Mouse (Mus musculus) spleen, adult 18-20 months (tissue): ENCODE data around the gene Plxna1.

ENCODE experiments used
- DNase-seq, 2 experiments: peaks; one replicate each; pipeline ENCODE4 v3.0.0; 2022; ENCODE audit warnings: mixed read lengths in 2 of 2

Plxna1 gene

DNA sequence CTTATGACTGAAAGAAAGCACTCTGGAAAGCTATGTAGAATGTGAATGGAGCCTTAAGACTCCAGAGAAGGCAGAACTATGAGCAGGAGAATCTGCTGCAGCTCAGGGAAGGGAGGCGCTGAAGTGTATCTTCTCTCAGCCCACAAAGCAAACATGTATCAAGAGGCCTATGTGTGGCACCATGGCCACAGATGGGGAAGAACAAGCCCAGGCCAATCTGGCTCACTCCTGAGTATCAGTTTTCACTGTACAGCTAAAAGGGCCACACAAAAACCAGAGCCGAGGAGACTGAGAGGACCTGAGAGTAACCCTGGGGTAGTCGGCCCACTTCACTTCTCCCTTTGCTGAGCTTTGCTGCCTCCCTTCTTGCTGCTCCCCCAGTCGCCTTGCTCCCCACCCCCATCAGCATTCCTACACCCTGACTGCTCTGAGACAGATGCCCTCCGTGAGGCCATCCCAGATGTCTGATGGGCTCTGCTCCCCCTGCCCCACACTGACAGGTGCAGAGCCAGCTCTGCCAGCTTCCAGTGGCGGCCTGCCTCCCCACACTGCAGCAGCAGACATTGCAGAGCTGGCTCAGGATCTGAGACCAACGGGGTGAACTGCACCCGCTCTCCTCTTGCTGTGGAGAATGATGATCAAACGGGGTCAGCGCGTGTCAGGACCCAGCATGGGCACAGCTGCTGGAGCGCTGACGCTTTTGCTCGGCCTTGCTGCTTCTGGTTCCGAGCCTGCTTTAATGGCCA lies 34.5 kb downstream of the Plxna1 start:
- DNase-seq, result no peak

- DNase-seq, result no peak
These were observed 37.6 kb downstream of the Plxna1 start for GRCm38 (mm10) chr6:89324842-89325241.

- DNase-seq, result no peak
These were observed 47.2 kb downstream of the Plxna1 start for GRCm38 (mm10) chr6:89315263-89315662.

DNA sequence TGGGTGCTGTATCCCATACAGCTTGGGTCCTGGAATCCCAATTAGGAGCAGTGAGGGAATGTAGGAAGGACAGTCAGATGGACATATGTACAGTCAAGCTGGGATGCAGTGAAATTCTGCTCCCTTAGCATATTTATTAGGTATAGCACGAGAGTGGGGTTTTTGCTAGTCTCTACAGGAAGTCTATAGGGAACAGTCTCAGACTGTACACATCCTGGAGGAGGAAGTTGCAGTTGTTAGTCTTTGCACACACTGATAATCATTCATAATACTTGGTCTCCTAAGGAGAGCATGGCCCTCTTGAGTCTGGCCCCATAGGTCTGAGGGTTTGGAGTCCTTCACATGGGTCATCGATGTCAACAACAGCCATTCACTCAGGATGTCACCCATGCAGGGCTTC lies 50.9 kb downstream of the Plxna1 start:
- DNase-seq, result no peak

DNA sequence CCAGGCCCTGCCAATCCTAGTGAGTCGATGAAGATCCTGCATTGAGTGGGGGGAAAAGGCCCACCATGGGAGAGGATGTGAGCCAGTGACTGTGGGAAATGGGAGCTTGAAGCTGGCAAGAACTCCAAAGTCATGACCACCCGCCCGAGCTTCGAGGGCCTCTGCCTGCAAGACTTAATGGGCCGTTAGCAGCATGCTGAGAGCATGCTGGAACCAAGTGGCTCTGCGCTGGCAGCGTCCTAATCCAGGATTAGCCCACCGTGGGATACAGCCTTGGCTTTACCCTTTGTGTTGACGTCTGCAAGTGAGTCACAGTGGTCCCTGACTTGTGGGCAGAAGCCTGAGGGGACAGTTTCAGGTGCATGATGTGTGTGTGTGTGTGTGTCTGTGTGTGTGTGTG lies 52.2 kb downstream of the Plxna1 start:
- no peak for DNase-seq

GRCm38 (mm10) chr6:89308213-89308973 lies 54.0 kb downstream of the Plxna1 start:
- no peak for DNase-seq

DNA sequence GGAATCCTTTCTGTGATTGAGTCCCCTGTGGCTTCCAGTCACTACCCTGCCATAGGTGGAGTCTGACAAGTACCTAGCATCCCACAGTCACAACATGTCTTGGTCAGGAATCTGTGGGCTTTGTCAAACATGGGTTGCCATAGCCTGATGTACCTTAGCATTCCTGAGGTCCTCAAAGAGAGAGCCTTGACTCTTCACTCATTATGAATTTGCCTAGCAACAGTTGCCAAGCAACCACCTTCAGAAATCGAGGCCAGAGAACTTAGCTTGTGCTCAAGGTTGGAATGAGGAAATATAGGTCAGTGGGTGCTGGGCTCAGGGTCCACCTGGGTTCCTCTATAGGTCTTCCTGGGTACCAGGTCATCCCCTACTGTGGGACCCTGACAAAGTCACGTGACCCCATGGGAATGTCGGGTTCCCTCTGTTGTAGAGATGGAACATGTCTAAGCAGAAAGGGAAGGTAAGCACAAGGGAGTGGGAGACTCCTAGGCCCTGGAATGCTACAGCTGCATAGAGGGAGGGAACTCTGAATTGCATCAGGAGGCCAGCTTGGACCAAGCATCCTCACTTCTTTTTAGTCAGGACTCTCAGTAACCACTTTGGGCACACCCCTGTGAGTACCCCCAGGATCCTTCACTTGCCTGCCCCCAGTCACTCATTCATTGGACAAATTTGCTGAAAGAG lies 57.9 kb downstream of the Plxna1 start:
- DNase-seq, result no peak

- DNase-seq, result no peak
These were observed 62.6 kb downstream of the Plxna1 start for GRCm38 (mm10) chr6:89299818-89300217.

DNA sequence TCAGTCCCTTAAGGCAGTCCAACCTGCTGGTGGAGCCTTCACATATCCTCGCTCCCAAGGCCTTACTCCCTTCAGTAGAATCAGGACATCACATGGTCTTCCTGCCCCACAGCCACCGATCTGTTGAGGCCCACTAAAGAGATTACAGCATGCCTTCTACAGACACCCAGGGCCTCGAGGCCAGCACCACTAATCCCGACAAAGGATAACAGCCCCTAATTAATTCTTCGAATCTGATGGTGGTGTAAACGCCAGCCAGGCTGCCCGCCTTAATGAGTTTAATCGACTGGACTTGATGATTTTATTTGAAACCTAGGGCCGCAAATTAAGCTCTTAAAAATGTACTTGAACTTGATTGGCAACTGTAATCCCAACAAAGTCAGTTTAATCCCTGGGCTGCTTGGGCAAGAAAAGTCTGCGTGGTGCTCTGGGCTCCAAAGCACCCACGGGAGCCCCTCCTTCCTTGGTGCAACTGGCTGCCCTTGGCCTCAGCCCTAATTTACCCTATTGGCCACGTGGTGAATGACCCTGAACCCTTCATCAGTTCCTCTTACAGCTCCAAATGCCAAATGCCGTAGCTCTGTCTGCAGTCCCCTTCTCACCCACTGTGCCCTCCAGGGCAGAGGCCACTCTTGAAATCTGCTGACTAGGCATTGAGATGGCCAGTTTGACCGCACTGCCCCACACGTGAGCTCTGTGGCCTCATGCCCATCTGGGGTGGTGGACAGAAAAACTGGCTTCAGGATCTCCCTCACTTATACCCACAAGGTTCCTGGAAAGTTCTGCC lies 65.3 kb downstream of the Plxna1 start:
- no peak for DNase-seq

DNA sequence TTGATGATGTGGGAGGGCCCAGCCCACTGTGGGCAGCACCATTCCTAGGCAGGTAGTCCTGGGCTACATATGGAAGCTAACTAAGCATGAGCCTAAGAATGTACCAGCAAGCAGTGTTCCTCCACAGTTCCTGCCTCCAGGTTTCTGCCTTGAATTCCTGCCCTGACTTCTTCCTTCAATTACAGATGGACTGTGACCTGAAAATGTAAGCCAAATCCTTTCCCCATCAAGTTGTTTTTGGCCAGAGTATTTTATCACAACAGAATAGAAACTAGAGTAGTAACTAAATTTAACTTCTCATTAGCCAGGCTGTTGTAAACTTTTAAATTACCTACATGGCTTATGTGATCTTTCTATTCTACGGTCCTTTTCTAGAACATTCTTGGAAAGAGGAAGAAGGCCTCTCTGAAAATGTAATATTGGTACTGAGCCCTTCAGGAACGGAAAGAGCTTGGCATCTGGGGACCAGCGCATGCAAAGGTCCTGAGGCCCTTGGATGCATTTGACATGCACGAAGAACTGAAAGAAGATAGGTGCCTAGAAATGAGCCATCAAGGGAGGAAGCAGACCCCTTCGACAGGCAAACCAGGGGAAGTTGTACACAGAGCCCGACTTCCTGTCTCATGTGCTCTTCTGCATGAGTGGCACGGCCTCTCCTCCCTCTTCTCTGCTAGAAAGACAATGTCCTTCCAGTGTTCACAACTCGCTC lies 66.3 kb downstream of the Plxna1 start:
- DNase-seq, result no peak

- DNase-seq, result no peak
These were observed 67.8 kb downstream of the Plxna1 start for GRCm38 (mm10) chr6:89294621-89295020.

- no peak for DNase-seq
These were observed 70.9 kb downstream of the Plxna1 start for GRCm38 (mm10) chr6:89291494-89291893.

DNA sequence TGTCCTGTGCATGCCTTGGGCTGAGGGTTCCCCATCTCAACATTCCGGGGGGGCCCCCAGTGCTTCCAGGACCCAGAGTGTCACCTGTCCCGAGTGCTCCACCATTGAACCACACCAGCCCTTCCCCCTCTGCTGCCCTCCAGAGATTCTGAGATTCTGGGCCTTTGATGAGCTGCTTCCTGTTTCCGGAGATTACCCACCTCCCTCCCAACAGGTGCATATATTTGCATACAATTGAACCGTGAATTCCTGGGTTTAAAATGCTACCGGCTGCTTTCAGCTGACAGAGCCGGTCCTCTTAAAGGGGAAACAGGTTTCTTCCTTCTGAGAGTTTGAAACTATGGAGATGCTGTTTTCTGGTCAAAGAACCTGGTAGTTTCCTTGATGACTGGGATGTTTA lies 74.3 kb downstream of the Plxna1 start:
- peak; percentile 50 to 55 for DNase-seq

- peak in 1 of 2 experiments; percentile 51 for DNase-seq
These were observed 75.6 kb downstream of the Plxna1 start for GRCm38 (mm10) chr6:89286700-89287428.

DNA sequence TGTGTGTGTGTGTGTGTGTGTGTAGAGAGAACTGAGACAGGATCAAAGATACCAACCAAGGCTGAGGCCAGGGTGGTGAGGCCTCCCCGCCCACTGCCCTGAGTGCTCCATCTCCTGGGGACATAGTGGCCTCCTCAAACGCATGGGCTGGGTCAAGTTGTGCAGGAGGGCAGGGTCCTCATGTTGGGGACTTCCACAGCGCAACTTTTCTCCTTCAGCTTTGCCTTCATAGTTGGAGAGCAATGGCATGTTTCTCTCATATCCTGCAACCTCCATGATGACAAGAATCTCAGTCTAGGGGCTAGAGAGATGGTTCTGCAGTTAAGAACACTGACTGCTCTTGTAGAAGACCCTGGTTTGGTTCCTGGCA lies 76.1 kb downstream of the Plxna1 start:
- no peak for DNase-seq

DNA sequence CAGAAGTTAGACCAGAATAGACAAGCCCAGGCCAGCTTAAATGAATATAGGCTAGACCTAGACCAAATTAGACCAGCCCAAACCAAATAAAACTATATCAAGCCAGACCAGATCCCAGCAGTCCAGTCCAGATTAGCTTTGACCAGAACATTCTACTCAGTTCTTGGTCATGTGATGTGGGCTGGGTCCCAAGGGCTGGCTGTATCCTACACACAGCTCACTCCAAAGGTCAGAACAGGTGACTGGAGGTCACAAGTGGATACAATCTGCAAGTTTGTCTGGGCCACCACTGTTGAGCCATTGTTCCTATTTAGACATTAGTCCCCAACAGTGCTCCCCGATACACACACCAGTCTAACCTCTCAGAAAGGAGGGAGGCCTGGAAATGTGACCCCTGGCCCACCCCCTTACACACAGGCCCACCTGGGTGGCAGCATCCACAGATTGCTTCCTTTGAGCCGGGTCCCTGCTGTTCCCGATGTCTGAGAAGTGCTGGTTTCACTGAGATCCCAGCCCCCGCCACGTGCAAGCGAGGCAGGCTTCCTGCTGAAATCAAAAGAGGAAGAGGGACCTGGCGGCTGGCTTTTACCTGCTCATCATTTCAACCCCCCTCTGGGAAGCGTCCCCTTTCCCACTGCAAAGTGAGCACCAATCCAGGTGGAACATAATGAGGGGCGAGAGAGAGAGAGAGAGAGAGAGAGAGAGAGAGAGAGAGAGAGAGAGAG lies 76.7 kb downstream of the Plxna1 start:
- DNase-seq, result peak in 1 of 2 experiments; percentile 40

GRCm38 (mm10) chr6:89285116-89285515 lies 77.3 kb downstream of the Plxna1 start:
- no peak for DNase-seq

- no peak for DNase-seq
These were observed 79.3 kb downstream of the Plxna1 start for GRCm38 (mm10) chr6:89283095-89283494.

DNA sequence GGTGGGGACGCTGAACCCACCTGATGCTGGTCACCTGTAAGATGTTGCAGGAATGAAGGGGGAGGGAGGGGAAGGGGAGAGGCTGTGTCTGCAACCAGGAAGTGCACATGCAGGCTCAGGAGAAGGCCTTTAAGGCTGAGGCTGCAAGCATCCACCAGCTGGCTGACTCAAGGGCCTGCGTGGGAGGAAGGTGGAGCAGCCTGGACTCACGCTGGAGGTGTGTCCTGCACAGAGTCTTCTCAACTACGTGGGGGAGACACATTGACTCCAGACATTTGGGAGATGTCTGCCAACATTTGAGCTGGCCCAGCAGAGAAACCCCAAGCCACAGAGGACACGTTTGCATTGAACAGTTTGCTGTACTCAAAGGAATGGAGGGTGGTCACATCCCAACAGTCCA lies 79.8 kb downstream of the Plxna1 start:
- no peak for DNase-seq

GRCm38 (mm10) chr6:89281492-89282332 lies 80.7 kb downstream of the Plxna1 start:
- no peak for DNase-seq
